Comparison of ENCODE assay signal across 21 mouse cellular contexts in the genomic region with DNA sequence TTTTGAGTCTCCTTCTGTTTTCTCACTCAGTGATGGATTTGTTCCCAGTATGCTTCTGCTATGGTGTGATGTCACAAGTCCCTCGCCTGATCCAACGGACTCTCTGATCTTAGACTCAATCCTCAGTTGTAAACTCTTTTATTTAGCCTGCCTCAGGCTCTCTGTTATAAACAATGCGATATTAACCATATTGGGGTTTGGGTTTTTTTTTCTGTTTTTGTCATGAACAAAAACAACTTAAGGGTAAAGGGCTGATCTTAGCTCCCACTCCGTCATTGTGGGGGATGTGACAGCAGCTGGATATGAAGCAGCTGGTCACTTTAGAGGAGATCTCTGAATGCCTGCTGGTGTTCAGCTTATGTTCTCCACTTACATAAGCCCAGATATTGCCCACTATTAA. TPM values are rescaled to one million over a fixed set of nuclear protein-coding genes. Genes with fewer than 3 reads are reported as not detected.
A peak's percentile ranks its signal among the peaks of the same experiment; 100 is the strongest.
DNase-seq lines count a peak whose midpoint lies in the region; ATAC-seq and TF ChIP-seq lines count a peak whose summit lies in the region.
"Had no signal": no experiment of that assay in that cellular context is flagged by ENCODE, and none has a peak within 500 bp of the region (broad histone marks: within the 10 kb centered on the region; RNA-seq: fewer than 3 reads in every experiment).

No protein-coding gene starts in this region.

- H3K9me3 ChIP-seq in kidney, embryonic 14.5 days (ENCODE audit: control insufficient read depth, low read length) = no peaks in the 10 kb centered on the region
- no peaks in the 10 kb centered on the region for H3K9me3 ChIP-seq in lung, embryonic 16.5 days (ENCODE audit: control insufficient read depth, low read length)
- H3K9me3 ChIP-seq: embryonic facial prominence, embryonic 10.5 days; forebrain, embryonic 13.5 days; heart, embryonic 13.5 days; hindbrain, embryonic 12.5 days had no signal

- peak; percentile 12 for DNase-seq in kidney, postnatal 14 days
- no peak for DNase-seq in lung, postnatal 14 days
- DNase-seq in lung, postnatal 36 days = peak; percentile 17
- no peak for DNase-seq in layer of hippocampus, adult 2 months (ENCODE audit: low spot score in 2 of 2)
- DNase-seq: adrenal gland, adult 8-10 months; adrenal gland, postnatal 36 days; cerebellum, adult 2 months; cerebellum, postnatal 10 days; forebrain, postnatal 0 days; gastrocnemius, postnatal 25 days; heart, postnatal 4 days had no signal

- no peak overlapping the region for H3K27ac ChIP-seq in kidney, embryonic 14.5 days (ENCODE audit: low read depth, low read length)
- no peak overlapping the region for H3K27ac ChIP-seq in lung, embryonic 16.5 days (ENCODE audit: low read length)
- H3K27ac ChIP-seq in layer of hippocampus, adult 2 months = no peak overlapping the region
- H3K27ac ChIP-seq: embryonic facial prominence, embryonic 10.5 days; forebrain, embryonic 13.5 days; heart, embryonic 13.5 days; hindbrain, embryonic 12.5 days had no signal

- ATAC-seq in kidney, embryonic 14.5 days (ENCODE audit: low FRiP score, low TSS enrichment) = no peak
- peak; percentile 91 for ATAC-seq in lung, embryonic 16.5 days (ENCODE audit: low read depth)
- ATAC-seq: forebrain, embryonic 13.5 days; forebrain, postnatal 0 days had no signal

- no peak for TF ChIP-seq CTCF in layer of hippocampus, adult 2 months (conservative IDR thresholded peaks at IDR 0.05)

- H3K4me3 ChIP-seq in kidney, embryonic 14.5 days (ENCODE audit: low read length) = no peak overlapping the region
- H3K4me3 ChIP-seq in lung, embryonic 16.5 days (ENCODE audit: low read length) = no peak overlapping the region
- H3K4me3 ChIP-seq in layer of hippocampus, adult 2 months = no peak overlapping the region
- H3K4me3 ChIP-seq: embryonic facial prominence, embryonic 10.5 days; forebrain, embryonic 13.5 days; heart, embryonic 13.5 days; hindbrain, embryonic 12.5 days had no signal

- H3K9ac ChIP-seq in kidney, embryonic 14.5 days (ENCODE audit: low read depth, low read length) = no peak overlapping the region
- H3K9ac ChIP-seq in lung, embryonic 16.5 days (ENCODE audit: low read length) = no peak overlapping the region
- H3K9ac ChIP-seq: forebrain, embryonic 13.5 days; forebrain, postnatal 0 days; heart, embryonic 13.5 days; hindbrain, embryonic 12.5 days had no signal

- H3K27me3 ChIP-seq in kidney, embryonic 14.5 days (ENCODE audit: control insufficient read depth, insufficient read depth, low read length) = no peaks in the 10 kb centered on the region
- no peaks in the 10 kb centered on the region; the same call in 1 of the 2 replicates for H3K27me3 ChIP-seq in lung, embryonic 16.5 days (ENCODE audit: control insufficient read depth, insufficient read depth, low read depth, low read length)
- H3K27me3 ChIP-seq: forebrain, embryonic 13.5 days; heart, embryonic 13.5 days; hindbrain, embryonic 12.5 days had no signal

- H3K4me2 ChIP-seq in kidney, embryonic 14.5 days (replicated peaks; ENCODE audit: low read depth, low read length) = no peak overlapping the region
- H3K4me2 ChIP-seq in lung, embryonic 16.5 days (ENCODE audit: low read depth, low read length) = no peak overlapping the region
- H3K4me2 ChIP-seq: forebrain, embryonic 13.5 days; heart, embryonic 13.5 days; hindbrain, embryonic 12.5 days had no signal

- no peaks in the 10 kb centered on the region for H3K4me1 ChIP-seq in kidney, embryonic 14.5 days (ENCODE audit: control insufficient read depth, insufficient read depth, low read length)
- H3K4me1 ChIP-seq in lung, embryonic 16.5 days (replicated peaks; ENCODE audit: control insufficient read depth, insufficient read depth, low read length) = no peaks in the 10 kb centered on the region
- H3K4me1 ChIP-seq: forebrain, embryonic 13.5 days; heart, embryonic 13.5 days; hindbrain, embryonic 12.5 days had no signal

- 40% methylated on average over 4 of the region's 4 CpGs for WGBS in kidney, embryonic 14.5 days
- 43% methylated on average over 4 of the region's 4 CpGs for WGBS in lung, embryonic 16.5 days

- H3K36me3 ChIP-seq in kidney, embryonic 14.5 days (ENCODE audit: control insufficient read depth, insufficient read depth, low read length) = no peaks in the 10 kb centered on the region
- H3K36me3 ChIP-seq in lung, embryonic 16.5 days (ENCODE audit: control insufficient read depth, insufficient read depth, low read length) = no peaks in the 10 kb centered on the region
- H3K36me3 ChIP-seq: embryonic facial prominence, embryonic 10.5 days; heart, embryonic 13.5 days; hindbrain, embryonic 12.5 days had no signal

RNA-seq across cellular contexts. Expression of a gene that starts 48.1 kb away (rescaled TPM):
- 0.27 and 0.33 TPM in 2 replicates for polyA plus RNA-seq in kidney, embryonic 14.5 days (2014; fragmentation: Nextera tagmentation; extraction: Ambion mirVana)
- polyA plus RNA-seq in lung, embryonic 16.5 days (2015; fragmentation: Nextera tagmentation; extraction: Ambion mirVana) = 0.26 and 0.57 TPM in 2 replicates
- total RNA-seq in layer of hippocampus, adult 2 months (2021) = not detected
- total RNA-seq: adrenal gland, adult 8-10 months; adrenal gland, postnatal 36 days; forebrain, postnatal 0 days; gastrocnemius, adult 18-20 months; gastrocnemius, postnatal 25 days; granulocyte monocyte progenitor cell, adult 5-6 weeks; heart, postnatal 4 days had no signal
- polyA plus RNA-seq: cerebellum, adult 2 months; embryonic facial prominence, embryonic 14.5 days; forebrain, embryonic 13.5 days; heart, embryonic 13.5 days; heart, postnatal 0 days had no signal

Comparison
In these comparisons a context has a peak if more than half of its experiments do, and no peak if none do; other contexts are left out.
1. DNase-seq: peak in kidney, postnatal 14 days (single experiment) and lung, postnatal 36 days (single experiment); none in lung, postnatal 14 days (single experiment) and layer of hippocampus, adult 2 months (0 of 2).